Mouse (Mus musculus) lung, postnatal 10 days (tissue): ENCODE results near the gene Myog.

Source experiments
- DNase-seq: peaks from one replicate; pipeline ENCODE4 v3.0.0; 2021

Gene Myog

DNA sequence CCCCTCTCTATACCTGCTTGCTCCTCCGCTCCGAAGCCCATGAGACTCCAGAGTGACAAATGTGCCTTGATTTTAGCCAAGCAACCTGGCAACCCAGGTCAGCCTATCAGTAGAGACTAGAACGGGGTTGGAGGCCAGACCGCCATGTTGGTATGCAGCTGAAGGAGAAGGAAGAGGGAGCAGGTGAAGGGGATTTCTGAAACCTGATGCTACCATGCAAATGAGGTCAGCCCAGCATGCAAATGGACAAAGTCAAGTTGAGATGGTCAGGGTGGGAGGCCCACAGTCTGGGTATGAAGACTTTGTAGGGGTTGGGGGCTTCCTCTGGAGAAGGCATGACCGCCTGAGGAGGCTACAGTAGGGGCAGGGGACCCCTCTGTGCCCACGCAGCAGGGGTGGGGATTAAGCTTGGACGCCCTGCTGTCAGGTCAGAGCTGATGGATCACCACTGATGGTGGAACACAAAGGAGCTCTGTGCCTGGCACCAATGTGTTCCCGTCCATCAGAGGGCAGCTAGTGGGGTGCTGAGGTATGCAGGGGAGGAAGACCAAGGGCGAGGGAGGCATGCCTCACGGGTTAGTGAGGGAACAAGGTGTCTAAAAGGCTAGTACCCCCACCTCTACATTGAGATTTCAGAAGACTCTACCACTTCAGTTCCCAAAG lies 4.2 kb upstream of the Myog start:
- no peak for DNase-seq

- no peak for DNase-seq
Measured at GRCm38 (mm10) chr1:134288239-134288638, 1.6 kb upstream of the Myog start.

DNA sequence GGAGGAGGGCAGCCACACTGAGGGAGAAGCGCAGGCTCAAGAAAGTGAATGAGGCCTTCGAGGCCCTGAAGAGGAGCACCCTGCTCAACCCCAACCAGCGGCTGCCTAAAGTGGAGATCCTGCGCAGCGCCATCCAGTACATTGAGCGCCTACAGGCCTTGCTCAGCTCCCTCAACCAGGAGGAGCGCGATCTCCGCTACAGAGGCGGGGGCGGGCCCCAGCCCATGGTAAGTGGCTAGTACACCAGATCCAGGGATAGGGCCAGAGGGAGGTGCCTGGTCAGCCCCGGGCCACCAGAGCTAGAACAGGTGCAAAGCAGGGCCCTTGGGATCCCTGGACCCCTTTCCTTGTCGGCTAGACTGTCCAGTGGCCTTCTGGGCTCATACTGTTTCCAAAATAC lies 511 bp downstream of the Myog start:
- no peak for DNase-seq

GRCm38 (mm10) chr1:134290909-134291308 lies 1.1 kb downstream of the Myog start:
- DNase-seq: peak; percentile 42

DNA sequence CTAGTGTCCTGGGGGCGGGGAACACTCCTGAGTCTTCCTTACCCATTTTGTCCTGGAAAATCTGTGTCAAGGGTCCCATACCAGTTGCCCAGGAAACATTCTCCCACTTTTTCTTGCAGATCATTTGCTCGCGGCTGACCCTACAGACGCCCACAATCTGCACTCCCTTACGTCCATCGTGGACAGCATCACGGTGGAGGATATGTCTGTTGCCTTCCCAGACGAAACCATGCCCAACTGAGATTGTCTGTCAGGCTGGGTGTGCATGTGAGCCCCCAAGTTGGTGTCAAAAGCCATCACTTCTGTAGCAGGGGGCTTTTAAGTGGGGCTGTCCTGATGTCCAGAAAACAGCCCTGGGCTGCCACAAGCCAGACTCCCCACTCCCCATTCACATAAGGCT lies 1.8 kb downstream of the Myog start:
- DNase-seq: no peak

DNA sequence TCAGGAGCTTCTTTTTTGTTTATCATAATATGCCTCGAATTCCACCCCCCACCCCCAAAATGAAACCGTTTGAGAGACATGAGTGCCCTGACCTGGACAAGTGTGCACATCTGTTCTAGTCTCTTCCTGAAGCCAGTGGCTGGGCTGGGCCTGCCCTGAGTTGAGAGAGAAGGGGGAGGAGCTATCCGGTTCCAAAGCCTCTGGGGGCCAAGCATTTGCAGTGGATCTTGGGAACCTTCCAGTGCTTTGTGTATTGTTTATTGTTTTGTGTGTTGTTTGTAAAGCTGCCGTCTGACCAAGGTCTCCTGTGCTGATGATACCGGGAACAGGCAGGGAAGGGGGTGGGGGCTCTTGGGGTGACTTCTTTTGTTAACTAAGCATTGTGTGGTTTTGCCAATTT lies 2.3 kb downstream of the Myog start:
- DNase-seq: peak; percentile 62

GRCm38 (mm10) chr1:134292601-134293000 lies 2.8 kb downstream of the Myog start:
- no peak for DNase-seq

- no peak for DNase-seq
Measured at GRCm38 (mm10) chr1:134293276-134293675, 3.5 kb downstream of the Myog start.

- peak; percentile 39 for DNase-seq
Measured at GRCm38 (mm10) chr1:134293738-134294604, 4.2 kb downstream of the Myog start.

DNA sequence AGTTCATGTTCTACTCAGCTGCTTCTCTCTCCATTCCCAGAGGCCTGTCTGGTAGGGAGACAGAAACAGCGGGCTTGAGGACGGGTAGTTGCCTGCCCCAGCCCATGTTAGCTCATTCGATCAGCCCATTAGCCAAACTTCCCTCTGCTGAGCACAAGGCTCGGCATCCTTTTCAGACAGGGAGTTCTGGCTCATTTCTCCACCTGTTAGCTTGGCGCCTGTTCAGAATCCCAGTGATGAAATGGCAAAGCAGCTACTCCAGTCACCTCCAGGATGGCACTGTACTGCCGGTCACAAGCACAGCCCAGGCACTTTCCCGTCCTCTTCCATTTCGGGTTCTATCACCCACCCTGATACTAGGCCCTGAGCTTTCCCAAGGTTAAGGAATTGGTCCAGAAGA lies 7.5 kb downstream of the Myog start:
- DNase-seq: no peak

GRCm38 (mm10) chr1:134298636-134299411 lies 9.0 kb downstream of the Myog start:
- peak; percentile 58 for DNase-seq

DNA sequence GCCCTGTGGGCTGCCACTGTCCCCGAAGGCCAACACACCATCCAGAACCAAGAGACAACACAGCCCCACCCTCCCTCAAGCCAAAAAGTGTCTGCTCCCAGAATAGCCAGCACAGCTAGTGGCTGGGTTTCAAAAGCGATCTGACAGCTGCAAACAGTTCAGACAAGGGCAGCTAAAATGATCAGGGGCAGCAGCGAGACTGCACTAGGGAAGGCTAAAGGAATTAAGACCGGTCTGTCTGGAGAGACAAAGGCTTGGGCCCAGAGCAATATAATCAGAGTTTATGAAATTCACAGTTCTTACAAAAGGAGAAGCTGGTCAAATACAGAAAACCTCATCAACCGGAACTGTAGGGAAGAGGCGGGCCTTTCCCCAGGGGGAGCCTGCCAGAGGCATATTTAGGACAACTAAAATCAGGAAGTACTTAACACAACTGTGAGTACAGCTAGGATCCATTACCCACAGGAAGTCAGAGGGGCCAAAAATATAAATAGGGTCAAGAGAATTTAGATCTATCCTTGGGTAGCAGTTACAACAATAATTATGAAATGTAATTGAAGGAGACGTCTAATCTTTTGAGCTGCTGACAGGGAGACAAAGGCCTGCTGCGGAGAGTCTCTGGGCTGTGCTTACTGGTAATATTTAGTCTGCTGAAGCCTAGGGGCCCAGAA lies 12.9 kb downstream of the Myog start:
- peak; percentile 89 for DNase-seq

- no peak for DNase-seq
Measured at GRCm38 (mm10) chr1:134304940-134305339, 15.2 kb downstream of the Myog start.

GRCm38 (mm10) chr1:134307409-134307808 lies 17.6 kb downstream of the Myog start:
- no peak for DNase-seq

GRCm38 (mm10) chr1:134310291-134310690 lies 20.5 kb downstream of the Myog start:
- DNase-seq: no peak

DNA sequence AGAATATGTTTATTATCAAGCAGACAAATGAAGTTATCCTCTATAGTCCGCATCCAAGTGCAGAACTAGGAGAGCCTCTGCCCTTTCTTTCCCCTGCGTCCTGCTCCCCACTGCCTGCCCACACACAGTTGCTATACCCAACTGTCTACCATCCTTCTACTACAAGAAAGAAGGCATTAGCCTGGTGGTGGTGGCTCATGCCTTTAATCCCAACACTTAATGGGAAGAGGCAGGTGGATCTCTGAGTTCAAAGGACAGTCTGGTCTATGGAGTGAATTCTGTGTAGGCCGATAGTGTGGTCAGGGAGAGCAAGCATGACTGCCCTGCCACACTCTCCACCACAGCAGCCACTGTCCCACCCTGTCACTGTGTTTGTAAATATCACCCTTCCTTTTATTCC lies 20.9 kb downstream of the Myog start:
- no peak for DNase-seq

DNA sequence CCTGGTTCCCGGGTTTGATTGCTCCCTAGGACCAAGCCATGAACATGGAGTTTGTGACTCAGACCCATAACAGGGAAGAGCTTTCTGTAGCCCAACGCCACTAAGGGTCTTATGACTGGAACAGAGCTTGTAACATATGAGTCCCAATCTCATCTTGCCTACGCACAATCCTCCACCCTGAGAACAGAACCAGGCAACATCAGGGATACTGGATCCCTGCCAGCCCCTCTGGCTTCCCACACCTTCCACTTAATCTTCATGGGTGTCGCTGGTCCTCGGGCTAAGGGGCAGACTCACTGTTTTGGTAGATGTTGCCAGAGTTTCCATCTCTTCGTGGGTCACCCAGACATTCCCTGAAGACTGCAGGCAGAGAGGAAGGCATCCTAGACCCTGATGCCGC lies 22.0 kb downstream of the Myog start:
- DNase-seq: no peak

DNA sequence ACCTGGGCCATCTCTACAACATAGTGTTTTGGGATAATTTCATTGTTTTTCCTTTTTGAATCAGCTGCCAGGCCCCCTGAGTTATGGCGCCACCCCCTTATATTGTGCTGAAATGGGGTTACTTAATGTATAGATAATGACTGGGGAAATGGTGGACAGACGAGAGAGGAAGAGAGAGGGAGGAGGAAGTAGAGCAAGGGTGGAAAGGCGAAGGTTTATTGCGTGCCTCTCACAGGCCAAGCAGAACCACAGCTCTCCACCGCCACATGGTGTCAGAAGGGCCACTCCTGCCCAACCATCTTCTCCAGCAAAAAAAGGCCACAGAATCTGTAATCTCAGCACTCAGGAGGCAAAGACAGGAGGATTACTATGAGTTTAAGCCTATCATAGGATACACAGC lies 25.4 kb downstream of the Myog start:
- DNase-seq: no peak

DNA sequence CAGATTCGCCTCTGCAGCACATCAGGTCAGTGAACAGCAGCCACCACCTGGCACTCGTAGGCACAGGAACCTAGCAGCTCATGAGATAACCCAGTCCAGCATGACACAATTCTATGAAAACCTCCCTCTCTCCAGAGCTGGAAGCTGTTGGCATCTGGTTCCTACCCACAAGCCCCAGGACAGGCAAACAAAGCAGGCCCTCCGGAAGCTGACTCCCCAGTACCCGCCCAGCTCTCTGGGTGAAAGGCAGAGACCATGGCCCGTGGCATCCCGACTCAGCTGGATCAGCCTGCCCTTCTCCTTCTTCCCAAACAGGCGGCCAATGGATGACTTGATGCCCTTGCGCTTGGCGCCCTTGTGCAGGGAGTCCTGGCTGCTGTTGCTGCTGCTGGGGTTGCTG lies 26.6 kb downstream of the Myog start:
- DNase-seq: no peak

- no peak for DNase-seq
Measured at GRCm38 (mm10) chr1:134318261-134318660, 28.5 kb downstream of the Myog start.

DNA sequence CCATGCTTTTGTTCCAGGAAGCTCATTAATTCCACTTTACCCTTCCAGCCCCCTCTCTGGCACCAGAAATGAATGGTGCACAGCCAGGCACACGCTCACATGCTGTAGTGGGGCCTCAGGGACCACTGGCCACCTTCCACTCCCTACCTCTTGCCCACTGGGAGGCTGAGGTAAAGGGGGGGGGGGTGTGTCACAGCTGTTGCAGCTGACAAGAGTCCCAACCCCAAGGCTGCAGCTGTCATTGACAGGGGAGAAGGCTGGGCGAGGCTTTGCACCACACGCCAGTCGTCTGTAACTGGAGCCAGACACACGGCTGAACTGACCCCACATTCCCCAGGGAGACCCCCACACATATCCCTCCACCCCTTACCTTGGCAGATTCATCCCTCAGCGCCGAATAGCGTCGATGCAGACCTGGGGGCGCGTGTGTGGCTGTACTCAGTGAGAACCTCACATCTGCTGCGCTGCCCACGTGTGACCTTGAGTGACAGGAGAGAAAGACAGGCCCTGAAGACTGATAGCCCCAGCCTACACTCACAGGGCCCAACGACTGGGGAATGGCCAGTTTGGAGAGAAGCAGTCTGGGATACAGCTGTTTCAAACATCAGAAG lies 31.0 kb downstream of the Myog start:
- DNase-seq: no peak

GRCm38 (mm10) chr1:134322591-134322990 lies 32.8 kb downstream of the Myog start:
- DNase-seq: peak; percentile 78
